Comparison of ENCODE assay signal across 20 mouse cellular contexts in genomic region chr15:81378845-81379244, GRCm38 (mm10). TPM values are rescaled to one million over a fixed set of nuclear protein-coding genes. Genes with fewer than 3 reads are reported as not detected.
"Had no signal": no experiment of that assay in that cellular context is flagged by ENCODE, and none has a peak within 500 bp of the region (broad histone marks: within the 10 kb centered on the region; RNA-seq: fewer than 3 reads in every experiment).

No protein-coding gene starts in this region.

- H3K9me3 ChIP-seq: heart, embryonic 10.5 days; heart, embryonic 12.5 days; heart, embryonic 13.5 days; heart, embryonic 15.5 days; hindbrain, embryonic 10.5 days; hindbrain, embryonic 12.5 days; hindbrain, embryonic 13.5 days; hindbrain, embryonic 15.5 days; intestine, embryonic 15.5 days; kidney, embryonic 15.5 days had no signal

- H3K27me3 ChIP-seq: heart, embryonic 12.5 days; heart, embryonic 13.5 days; heart, embryonic 15.5 days; hindbrain, embryonic 12.5 days; hindbrain, embryonic 13.5 days; hindbrain, embryonic 15.5 days; intestine, embryonic 15.5 days; kidney, embryonic 15.5 days had no signal

- H3K4me1 ChIP-seq: heart, embryonic 10.5 days; heart, embryonic 12.5 days; heart, embryonic 13.5 days; heart, embryonic 15.5 days; hindbrain, embryonic 10.5 days; hindbrain, embryonic 12.5 days; hindbrain, embryonic 13.5 days; hindbrain, embryonic 15.5 days; intestine, embryonic 15.5 days; kidney, embryonic 15.5 days had no signal

- H3K27ac ChIP-seq: heart, embryonic 10.5 days; heart, embryonic 13.5 days; heart, embryonic 15.5 days; hindbrain, embryonic 10.5 days; hindbrain, embryonic 12.5 days; hindbrain, embryonic 13.5 days; hindbrain, embryonic 14.5 days; hindbrain, embryonic 15.5 days; hindbrain, postnatal 0 days; intestine, embryonic 15.5 days; kidney, embryonic 15.5 days; kidney, postnatal 0 days; layer of hippocampus, adult 2 months; left cerebral cortex, adult 2 months had no signal

- ATAC-seq: hindbrain, embryonic 16.5 days; hindbrain, postnatal 0 days; inflammation-experienced regulatory T-cells, adult 6 months; intestine, embryonic 15.5 days; intestine, embryonic 16.5 days had no signal

- H3K4me2 ChIP-seq: heart, embryonic 11.5 days; heart, embryonic 12.5 days; heart, embryonic 13.5 days; heart, embryonic 15.5 days; hindbrain, embryonic 12.5 days; hindbrain, embryonic 13.5 days; hindbrain, embryonic 14.5 days; hindbrain, embryonic 15.5 days; intestine, embryonic 15.5 days; kidney, embryonic 15.5 days had no signal

- H3K4me3 ChIP-seq: heart, embryonic 10.5 days; heart, embryonic 12.5 days; heart, embryonic 13.5 days; heart, embryonic 15.5 days; hindbrain, embryonic 10.5 days; hindbrain, embryonic 12.5 days; hindbrain, embryonic 13.5 days; hindbrain, embryonic 15.5 days; intestine, embryonic 15.5 days; kidney, embryonic 15.5 days; layer of hippocampus, adult 2 months; left cerebral cortex, adult 2 months had no signal

- H3K9ac ChIP-seq: heart, embryonic 12.5 days; heart, embryonic 13.5 days; heart, embryonic 15.5 days; hindbrain, embryonic 12.5 days; hindbrain, embryonic 13.5 days; hindbrain, embryonic 14.5 days; hindbrain, embryonic 15.5 days; intestine, embryonic 15.5 days; kidney, embryonic 15.5 days had no signal

RNA-seq across cellular contexts. Expression of gene Dnajb7, which starts 29.3 kb away (rescaled TPM):
- polyA plus RNA-seq: large intestine, adult 2 months had no signal
